Mouse (Mus musculus): ENCODE measurements around the gene Dnajc3.

Dnajc3 gene

DNA sequence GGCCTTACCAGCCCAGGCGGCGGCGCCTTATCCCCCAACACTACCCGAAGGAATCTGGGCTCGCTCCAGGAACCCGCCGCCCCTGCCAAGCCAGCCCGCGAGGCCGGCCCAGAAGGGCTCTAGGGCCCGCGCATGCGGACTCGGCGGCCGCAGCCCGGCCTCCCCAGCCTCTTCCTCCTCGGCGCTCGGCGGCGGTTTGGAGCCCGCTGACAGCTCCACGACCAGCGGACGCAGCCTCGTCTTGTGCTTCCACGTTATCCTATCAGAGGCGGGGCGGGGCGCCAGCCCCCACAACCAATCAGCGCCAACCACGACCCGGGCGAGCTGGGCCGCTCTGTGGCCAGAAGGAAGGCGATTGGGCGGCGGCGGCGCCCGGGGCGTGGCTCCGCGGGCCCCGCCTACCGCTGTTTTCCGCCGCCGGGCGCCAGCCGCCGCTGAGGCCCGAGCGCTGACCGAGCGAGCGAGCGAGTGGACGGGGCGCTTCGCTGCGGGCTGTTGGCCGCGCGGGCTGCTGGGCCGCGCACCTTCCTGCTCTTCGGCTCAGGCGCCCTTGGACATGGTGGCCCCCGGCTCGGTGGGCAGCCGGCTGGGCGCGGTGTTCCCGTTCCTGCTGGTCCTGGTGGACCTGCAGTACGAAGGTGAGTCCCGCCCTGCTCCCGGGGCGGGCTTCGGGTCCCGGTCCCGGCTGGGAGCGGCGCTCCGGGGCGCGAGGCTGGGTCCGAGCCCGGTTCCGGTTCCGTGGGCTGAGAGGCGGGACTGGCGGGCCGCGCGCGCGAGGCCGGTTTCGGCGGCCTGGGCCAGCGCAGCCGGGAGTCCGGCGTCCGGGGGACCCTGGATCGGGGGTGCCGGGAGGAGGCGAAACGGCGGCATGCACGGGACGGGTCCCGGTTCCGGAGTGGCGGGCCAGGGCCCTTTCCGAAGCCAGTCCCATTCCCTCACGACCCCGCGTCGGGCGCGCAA, at the start of gene Dnajc3:
Gene Dnajc3 (plus strand): TSS at position 444 of the 960 bp plus-strand sequence.
- in situ Hi-C loops (cut with MboI; ENCODE audit: unreplicated experiment in 2 of 2), result loop anchor here (25.0 kb wide), 2 partner anchors 801 to 1974 kb away; partner anchors contain the start of genes Gpr180 (in 2 of the 2), Tgds (in 2 of the 2) and Ipo5 (in 1 of the 2)

DNA sequence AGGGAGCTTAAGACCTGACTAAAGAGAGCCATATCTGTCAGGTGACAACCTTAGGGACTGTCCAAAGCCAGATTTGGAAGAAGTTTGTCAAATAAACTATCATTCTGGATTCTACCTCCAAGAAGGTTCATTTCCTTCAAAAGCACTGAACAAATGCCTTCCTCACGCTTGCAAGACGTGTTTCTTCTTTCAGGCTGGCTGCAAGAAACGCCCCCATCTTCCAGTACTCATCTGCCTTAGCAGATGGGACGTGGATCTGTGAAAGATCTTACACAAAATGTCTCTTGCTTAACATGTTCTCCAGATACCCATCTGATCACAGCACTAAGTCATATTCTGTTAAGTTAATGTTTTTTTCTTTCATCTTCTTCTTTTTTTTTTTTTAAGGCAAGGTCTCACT, 47.7 kb upstream of the Dnajc3 start:
- in situ Hi-C loops (cut with MboI; ENCODE audit: unreplicated experiment in 2 of 2), result no loop called here

DNA sequence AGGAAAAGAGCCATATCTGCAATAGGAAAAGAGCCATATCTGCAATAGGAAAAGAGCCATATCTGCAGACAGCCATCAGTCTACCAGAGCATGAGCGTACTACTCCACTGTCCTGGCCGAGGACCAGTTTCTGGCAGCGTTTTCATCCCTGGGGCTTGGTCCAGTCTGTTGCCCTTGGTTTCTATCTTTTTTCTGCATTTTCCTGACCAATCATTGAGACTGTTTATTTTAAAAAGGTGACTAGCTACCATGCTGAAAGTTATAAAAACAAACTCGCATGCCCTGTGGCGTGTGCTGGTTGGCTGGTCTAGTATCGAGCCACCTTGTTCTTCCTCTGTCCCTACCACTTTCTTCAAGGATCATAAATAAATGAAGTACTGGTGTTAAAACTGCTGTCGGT, 42.5 kb upstream of the Dnajc3 start:
- in situ Hi-C loops (cut with MboI; ENCODE audit: unreplicated experiment in 2 of 2), result no loop called here

DNA sequence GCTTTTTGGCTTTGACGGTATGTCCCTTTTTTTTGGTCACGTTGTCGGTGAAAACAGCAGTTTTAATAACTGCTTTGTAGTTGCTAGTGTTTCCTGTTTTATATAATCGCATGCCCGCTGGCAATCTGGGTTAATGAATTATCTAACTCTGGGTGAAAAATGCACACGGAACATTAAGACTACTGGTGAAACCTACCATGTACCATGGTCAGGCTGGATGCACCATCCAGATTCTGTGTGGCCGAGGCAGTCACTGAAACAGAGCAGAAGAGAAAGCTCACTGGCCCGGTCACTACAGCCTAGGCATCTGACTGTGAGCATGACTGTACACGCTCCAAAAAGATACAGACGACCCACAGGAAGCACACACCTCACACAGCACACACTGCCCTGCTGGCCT, 42.1 kb upstream of the Dnajc3 start:
- in situ Hi-C loops (cut with MboI; ENCODE audit: unreplicated experiment in 2 of 2), result no loop called here

DNA sequence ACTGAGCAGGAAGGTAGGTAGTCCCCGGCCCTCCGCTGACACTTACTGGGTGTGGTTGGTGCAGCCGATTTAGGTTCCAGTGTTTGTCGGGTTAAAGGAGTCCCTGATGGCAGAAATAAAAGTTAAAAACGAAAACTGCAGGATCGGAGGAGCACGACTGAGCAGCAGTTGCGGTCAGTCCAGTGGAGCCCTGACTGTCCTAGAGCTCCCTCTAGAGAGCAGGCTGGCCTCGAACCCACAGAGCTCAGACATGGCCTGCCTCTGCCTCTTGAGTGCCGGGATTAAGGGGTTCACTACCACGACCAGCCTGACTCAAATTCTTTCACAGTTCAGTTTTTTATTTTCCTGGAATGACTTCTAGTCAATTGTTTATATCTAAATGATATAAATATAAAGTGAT, 37.8 kb upstream of the Dnajc3 start:
- in situ Hi-C loops (cut with MboI; ENCODE audit: unreplicated experiment in 2 of 2), result no loop called here

DNA sequence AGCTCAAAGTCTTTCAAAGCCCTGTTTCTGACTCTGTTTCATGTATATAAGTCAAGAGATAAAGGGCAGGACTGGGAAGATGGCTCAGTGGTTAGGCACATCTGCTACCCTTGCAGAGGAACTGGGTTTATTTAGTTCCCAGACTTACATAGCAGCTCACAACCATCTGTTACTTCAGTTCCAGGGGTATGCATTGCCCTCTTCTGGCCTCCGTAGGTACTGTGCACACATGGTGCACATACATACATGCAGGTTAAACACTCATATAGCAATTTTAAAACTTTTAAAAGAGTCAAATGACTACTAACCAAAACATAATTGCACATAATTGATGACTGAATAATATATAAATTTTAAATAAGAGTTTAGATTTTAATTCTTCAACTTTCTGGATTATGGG, 36.9 kb upstream of the Dnajc3 start:
- in situ Hi-C loops (cut with MboI; ENCODE audit: unreplicated experiment in 2 of 2), result no loop called here

DNA sequence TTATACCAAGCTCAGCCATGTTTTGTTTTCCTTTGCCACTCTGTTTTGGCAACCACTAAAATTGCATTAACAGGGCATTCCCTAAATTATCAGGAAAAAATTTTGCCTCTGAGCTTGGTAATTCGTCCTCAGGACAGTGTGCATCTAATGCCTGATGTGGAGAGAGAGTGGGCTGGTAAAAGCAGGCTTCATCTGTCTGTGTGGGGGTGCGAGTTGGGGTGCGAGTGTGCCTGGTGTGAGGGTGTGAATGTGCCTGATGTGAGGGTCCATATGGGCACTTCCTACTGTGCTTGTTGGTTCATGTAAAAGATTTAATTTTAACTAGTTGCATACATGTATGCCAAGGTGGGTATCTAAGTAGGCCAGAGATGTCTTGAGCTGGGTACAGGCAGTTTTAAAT, 34.4 kb upstream of the Dnajc3 start:
- in situ Hi-C loops (cut with MboI; ENCODE audit: unreplicated experiment in 2 of 2), result no loop called here

DNA sequence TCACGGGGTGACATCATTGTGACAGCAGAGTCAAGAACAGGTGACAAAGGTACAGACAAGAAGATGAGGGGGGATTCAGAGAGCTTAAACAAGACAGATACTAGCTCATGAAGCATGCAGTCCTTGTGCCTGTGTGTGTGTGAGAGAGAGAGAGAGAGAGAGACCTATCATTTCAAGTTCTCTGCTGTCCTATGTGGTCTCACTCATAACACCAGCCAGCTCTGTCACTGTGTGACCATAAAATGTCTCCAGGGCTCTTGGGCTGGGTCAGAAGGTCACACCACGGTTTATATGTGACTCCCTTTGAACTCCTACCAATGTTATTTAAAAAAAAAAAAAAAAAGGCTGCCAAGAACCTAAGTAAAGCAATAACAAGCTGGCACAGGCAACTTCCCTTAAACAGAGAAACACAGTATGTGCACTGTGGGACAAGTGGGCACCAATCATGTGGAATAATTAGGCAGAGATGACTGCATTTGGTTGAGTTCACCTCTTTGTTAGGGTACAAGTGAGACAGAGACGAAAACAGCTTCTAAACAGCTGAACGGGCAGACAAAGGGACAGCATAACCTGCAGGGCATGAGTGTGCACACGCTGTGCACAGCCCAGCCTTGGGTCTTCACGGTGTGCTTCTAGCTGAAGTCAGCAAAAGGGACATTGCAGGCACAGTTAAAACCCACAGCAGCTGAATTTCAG, 33.8 kb upstream of the Dnajc3 start:
- in situ Hi-C loops (cut with MboI; ENCODE audit: unreplicated experiment in 2 of 2), result no loop called here

GRCm38 (mm10) chr14:118907592-118907991, 30.2 kb upstream of the Dnajc3 start:
- in situ Hi-C loops (cut with MboI; ENCODE audit: unreplicated experiment in 2 of 2), result no loop called here

GRCm38 (mm10) chr14:118909872-118910271, 27.9 kb upstream of the Dnajc3 start:
- in situ Hi-C loops (cut with MboI; ENCODE audit: unreplicated experiment in 2 of 2), result loop anchor here (5.0 kb wide), 4 partner anchors 37 to 117 kb away; no protein-coding TSS in a partner anchor

- in situ Hi-C loops (cut with MboI; ENCODE audit: unreplicated experiment in 2 of 2), result loop anchor here (5.0 kb wide), 4 partner anchors 37 to 117 kb away; no protein-coding TSS in a partner anchor
These were observed 27.2 kb upstream of the Dnajc3 start for GRCm38 (mm10) chr14:118910332-118911222.

DNA sequence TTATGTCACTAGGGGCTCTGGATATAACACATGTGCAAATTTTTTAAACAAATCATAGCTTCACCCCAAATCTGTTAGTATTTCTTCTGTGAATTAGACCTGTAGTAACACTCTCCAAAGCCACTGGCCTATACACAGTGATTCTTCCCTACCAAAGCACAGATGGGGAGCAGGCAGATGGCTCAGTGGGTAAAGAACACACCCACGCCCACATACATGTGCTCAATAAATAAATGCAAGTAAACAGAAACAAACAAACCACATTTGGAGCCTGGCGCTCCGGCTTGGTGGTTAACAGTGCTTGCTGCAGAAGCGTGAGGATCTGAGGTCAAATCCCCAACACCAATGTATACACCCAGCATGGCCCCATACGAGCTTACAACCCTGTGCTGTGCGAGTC, 26.3 kb upstream of the Dnajc3 start:
- in situ Hi-C loops (cut with MboI; ENCODE audit: unreplicated experiment in 2 of 2), result loop anchor here (5.0 kb wide), 4 partner anchors 36 to 116 kb away; no protein-coding TSS in a partner anchor

DNA sequence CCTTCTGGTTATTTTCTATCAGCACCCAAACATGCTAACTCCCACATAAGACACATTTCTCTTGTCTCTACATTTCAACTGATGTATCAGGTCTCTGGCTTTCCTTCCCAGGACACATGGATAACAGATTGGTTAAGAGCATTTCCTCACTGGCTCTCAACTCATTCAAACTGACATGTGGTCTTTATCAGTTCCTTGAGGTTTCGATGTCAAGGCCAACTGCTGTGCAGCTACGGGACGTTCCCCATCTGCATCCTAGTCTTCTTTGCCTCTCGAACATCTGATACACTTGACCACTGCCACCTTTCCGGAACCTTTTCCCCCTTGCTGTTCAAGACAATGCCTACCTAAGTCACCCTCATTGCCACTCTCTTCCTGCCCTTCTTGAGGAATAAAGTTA, 24.1 kb upstream of the Dnajc3 start:
- in situ Hi-C loops (cut with MboI; ENCODE audit: unreplicated experiment in 2 of 2), result loop anchor here (5.0 kb wide), 4 partner anchors 34 to 114 kb away; no protein-coding TSS in a partner anchor

DNA sequence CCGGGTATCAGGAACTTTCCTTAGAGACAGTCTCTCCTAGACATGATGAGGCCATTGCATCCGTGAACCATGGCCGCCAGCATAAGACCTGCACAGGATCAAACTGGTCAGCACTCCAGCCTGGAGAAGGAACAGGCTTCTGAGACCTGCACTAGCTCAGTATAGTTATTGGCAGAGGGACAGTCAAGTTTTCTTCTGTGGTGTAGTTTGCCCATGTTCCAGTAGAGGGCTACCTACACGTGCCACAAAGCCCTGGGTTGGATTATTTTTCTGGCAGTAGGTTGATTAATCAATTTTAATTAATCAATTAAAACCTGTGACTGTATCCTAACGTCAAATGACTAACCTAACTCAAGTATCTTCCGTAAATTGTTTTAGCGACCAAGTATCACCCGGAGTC, 18.8 kb upstream of the Dnajc3 start:
- in situ Hi-C loops (cut with MboI; ENCODE audit: unreplicated experiment in 2 of 2), result no loop called here

GRCm38 (mm10) chr14:118920654-118921053, 17.1 kb upstream of the Dnajc3 start:
- in situ Hi-C loops (cut with MboI; ENCODE audit: unreplicated experiment in 2 of 2), result loop anchor here in 1 of 2 experiments (5.0 kb wide), 1 partner anchor 67 kb away; no protein-coding TSS in a partner anchor

GRCm38 (mm10) chr14:118922251-118922650, 15.5 kb upstream of the Dnajc3 start:
- in situ Hi-C loops (cut with MboI; ENCODE audit: unreplicated experiment in 2 of 2), result loop anchor here in 1 of 2 experiments (5.0 kb wide), 1 partner anchor 65 kb away; no protein-coding TSS in a partner anchor

- in situ Hi-C loops (cut with MboI; ENCODE audit: unreplicated experiment in 2 of 2), result loop anchor here in 1 of 2 experiments (5.0 kb wide), 1 partner anchor 65 kb away; no protein-coding TSS in a partner anchor
These were observed 15.1 kb upstream of the Dnajc3 start for GRCm38 (mm10) chr14:118922667-118923184.

DNA sequence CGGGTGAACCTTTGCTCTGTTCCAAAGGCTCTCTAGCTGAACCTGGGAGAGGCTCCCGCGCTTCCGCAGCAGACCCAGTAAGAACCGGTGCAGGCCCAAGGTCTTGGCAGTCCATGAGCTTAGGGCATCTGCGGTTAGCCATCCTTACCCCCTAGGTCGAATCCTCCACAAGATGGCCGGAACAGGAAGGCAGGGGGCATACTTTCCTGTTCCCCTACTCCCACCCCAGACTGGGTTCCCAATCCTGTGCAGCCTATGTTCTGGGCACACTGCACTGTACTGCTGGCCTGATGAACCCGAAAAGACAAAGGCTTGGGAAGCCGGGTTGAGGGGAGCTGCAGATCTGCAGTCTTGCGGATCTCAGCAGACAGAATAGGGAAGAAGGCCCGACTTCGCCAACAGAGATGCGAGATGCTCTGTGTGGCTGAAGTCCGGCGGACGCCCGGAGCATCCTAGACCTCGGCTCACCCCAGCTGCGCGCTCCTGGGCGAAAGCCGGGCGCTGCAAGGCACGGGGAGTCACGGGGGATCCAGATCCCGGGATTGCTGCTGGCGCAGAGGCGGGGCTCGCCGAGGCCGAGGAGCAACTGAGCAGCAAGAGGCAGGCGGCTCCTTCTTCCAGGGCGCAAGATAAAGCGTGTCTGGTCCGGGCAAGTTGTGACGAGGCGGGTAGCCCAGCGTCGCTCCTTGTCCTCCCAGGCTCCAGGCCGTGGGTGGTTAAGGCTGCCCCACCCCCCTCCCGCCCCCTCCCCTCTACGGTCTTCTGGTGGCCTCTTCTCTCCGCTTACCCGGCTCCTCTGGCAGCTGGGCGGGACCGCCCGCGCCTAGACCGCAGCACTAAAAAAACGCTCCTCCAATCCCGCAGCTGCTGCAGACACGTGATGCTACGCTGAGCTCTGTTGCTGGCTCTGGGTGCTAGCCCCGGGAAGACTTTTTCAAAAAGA, 12.8 kb upstream of the Dnajc3 start, which contains the start of gene Dzip1:
Gene Dzip1 (minus strand): TSS at position 788 of the 943 bp plus-strand sequence.
- in situ Hi-C loops (cut with MboI; ENCODE audit: unreplicated experiment in 2 of 2), result loop anchor here (5.0 to 25.0 kb wide), 3 partner anchors 62 to 1987 kb away; partner anchors contain the start of genes Gpr180 (in 2 of the 2), Tgds (in 2 of the 2) and Ipo5 (in 1 of the 2)

Measured in v-Abl transformed pro-B cells (cell line).